Mouse (Mus musculus) hindbrain, embryonic 10.5 days (tissue): ENCODE measurements around the gene Gpr62. TPM values are rescaled to one million over a fixed set of nuclear protein-coding genes. Genes with fewer than 3 reads are reported as not detected.

Source experiments
- DNase-seq: peaks from one replicate; pipeline ENCODE4 v3.0.0-alpha.2; 2017; ENCODE audit warnings: low spot score
- H3K27ac ChIP-seq: fragments of 300-500 bp; sonication (generic); 2 replicates; pipeline ENCODE4 v1.5.1; 2016; ENCODE audit warnings: mild to moderate bottlenecking, moderate library complexity
- H3K27me3 ChIP-seq: fragments of 300-500 bp; sonication (generic); 2 replicates; pipeline ENCODE4 v1.6.1; 2016; ENCODE audit warnings: mild to moderate bottlenecking; ENCODE audit not compliant: poor library complexity, insufficient read depth, severe bottlenecking
- H3K36me3 ChIP-seq: fragments of 300-500 bp; sonication (generic); 2 replicates; pipeline ENCODE4 v1.6.1; 2016; ENCODE audit warnings: mild to moderate bottlenecking, moderate library complexity
- H3K4me1 ChIP-seq: fragments of 300-500 bp; sonication (generic); replicated peaks from 2 replicates; pipeline ENCODE4 v1.6.1; 2016; ENCODE audit warnings: mild to moderate bottlenecking
- H3K4me3 ChIP-seq: fragments of 300-500 bp; sonication (generic); 2 replicates; pipeline ENCODE4 v1.5.1; 2016; ENCODE audit warnings: mild to moderate bottlenecking, moderate library complexity
- H3K9me3 ChIP-seq: fragments of 300-500 bp; sonication (generic); 2 replicates; pipeline ENCODE4 v1.6.1; 2016; ENCODE audit warnings: mild to moderate bottlenecking, moderate library complexity
- WGBS: fragments of 180-500 bp; shearing (Covaris S2); methylation state at CpG from one replicate; pipeline ENCODE4 v1.1.7; 2016; 5-methylcytosine and 5-hydroxymethylcytosine counted together
- polyA plus RNA-seq: library from polyadenylated mRNA; unstranded; fragments of >200 nt; fragmentation: Nextera tagmentation; extraction: Ambion mirVana; gene quantifications from 2 replicates; pipeline ENCODE4 v1.2.1, GENCODE M21; 2016

Gpr62 gene
- polyA plus RNA-seq, 1 experiment from 2014 or later, result 0.17 TPM

- Histone ChIP-seq H3K4me3 (peak overlapping the region; percentile 37), H3K36me3 (no peaks in the 10 kb centered on the region), H3K27ac (peak overlapping the region; percentile 82), H3K4me1 (peaks cover 49% of the 10 kb centered on the region), H3K27me3 (peaks cover 15% of the 10 kb centered on the region), H3K9me3 (no peaks in the 10 kb centered on the region)
- DNase-seq, result peak; percentile 90
- WGBS, result 0% methylated on average over 3 of the region's 3 CpGs
Observed at GRCm38 (mm10) chr9:106421865-106422160, 43.9 kb downstream of the Gpr62 start.

- peak overlapping the region; percentile 82 for H3K27ac ChIP-seq
- 4% methylated on average over 18 of the region's 18 CpGs for WGBS
- no peaks in the 10 kb centered on the region for H3K9me3 ChIP-seq
- peak overlapping the region; percentile 37 for H3K4me3 ChIP-seq
- no peak for DNase-seq
- H3K27me3 ChIP-seq, result peaks cover 15% of the 10 kb centered on the region
- peaks cover 49% of the 10 kb centered on the region for H3K4me1 ChIP-seq
- no peaks in the 10 kb centered on the region for H3K36me3 ChIP-seq
Observed at GRCm38 (mm10) chr9:106421033-106421864, 44.5 kb downstream of the Gpr62 start.

DNA sequence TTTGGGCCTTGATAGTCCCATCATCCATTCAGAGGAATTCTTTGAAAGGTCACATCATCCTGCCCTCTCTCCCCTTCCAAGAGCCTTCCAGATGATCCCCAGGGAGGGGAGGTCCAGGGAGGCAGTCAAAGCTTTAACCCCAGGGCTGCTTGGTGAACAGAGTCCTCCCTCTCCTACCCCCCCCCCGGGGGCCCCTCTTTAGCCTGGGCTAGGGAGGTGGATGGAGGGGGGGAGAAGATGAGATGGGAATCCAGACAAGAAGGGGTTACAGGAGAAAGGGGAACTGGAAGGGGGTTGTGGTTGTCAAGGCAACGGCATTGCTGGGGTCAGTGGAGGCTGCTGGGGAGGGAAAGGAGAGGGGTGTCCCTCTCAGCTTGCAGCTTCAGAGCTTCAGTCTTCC is 45.1 kb downstream of the Gpr62 start:
- Histone ChIP-seq H3K36me3 (no peaks in the 10 kb centered on the region), H3K4me1 (peaks cover 49% of the 10 kb centered on the region), H3K9me3 (no peaks in the 10 kb centered on the region), H3K4me3 (peak overlapping the region; percentile 37), H3K27ac (peak overlapping the region; percentile 82), H3K27me3 (peaks cover 15% of the 10 kb centered on the region)
- 2% methylated on average over 2 of the region's 2 CpGs for WGBS
- DNase-seq, result peak; percentile 81

GRCm38 (mm10) chr9:106417841-106418625 is 47.7 kb downstream of the Gpr62 start:
- peaks cover 51% of the 10 kb centered on the region for H3K4me1 ChIP-seq
- no peaks in the 10 kb centered on the region for H3K9me3 ChIP-seq
- peak overlapping the region; percentile 82 for H3K27ac ChIP-seq
- H3K27me3 ChIP-seq, result peaks cover 15% of the 10 kb centered on the region
- H3K4me3 ChIP-seq, result peak overlapping the region; percentile 43
- WGBS, result 16% methylated on average over 29 of the region's 29 CpGs
- no peaks in the 10 kb centered on the region for H3K36me3 ChIP-seq
- peak; percentile 68 for DNase-seq

DNA sequence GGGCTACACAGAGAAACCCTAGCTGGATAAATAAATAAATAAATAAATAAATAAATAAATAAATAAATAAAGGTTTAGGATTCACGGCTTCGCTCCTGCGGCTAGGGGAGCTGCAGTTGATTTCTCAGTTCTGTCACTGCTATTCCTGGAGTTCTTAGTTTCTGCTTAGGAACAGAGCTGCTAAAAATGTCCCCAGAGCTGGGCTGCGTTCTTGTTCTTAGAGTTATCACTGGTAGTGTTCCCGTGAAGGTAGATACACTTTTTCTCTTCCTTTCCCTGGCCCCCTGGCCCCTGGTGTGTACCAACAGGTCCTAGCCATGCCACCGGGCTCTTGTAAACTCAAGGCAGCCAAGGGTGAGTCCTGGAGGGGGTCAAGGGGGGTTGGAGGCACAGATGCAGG is 48.9 kb downstream of the Gpr62 start:
- WGBS, result 87% methylated on average over 6 of the region's 6 CpGs
- Histone ChIP-seq H3K36me3 (no peaks in the 10 kb centered on the region), H3K27ac (no peak overlapping the region), H3K4me1 (peaks cover 58% of the 10 kb centered on the region), H3K27me3 (peaks cover 15% of the 10 kb centered on the region), H3K9me3 (no peaks in the 10 kb centered on the region), H3K4me3 (no peak overlapping the region)
- DNase-seq, result no peak

Other genes with a start within 250 kb of the Gpr62 start
- gene Tlr9, start 243.3 kb downstream of the Gpr62 start, polyA plus RNA-seq, result not detected in 2 replicates
- 60.4 and 78.6 TPM in 2 replicates for gene Alas1, start 217.3 kb downstream of the Gpr62 start, polyA plus RNA-seq
- gene Poc1a, start 184.9 kb downstream of the Gpr62 start, polyA plus RNA-seq, result 36.7 and 41.8 TPM in 2 replicates
- 16.1 and 16.6 TPM in 2 replicates for gene Dusp7, start 97.3 kb downstream of the Gpr62 start, polyA plus RNA-seq
- gene Rpl29, start 36.5 kb downstream of the Gpr62 start, polyA plus RNA-seq, result 912 and 973 TPM in 2 replicates
- 36.7 and 37.0 TPM in 2 replicates for gene Acy1, start 27.6 kb downstream of the Gpr62 start, polyA plus RNA-seq
- 5.7 and 6.0 TPM in 2 replicates for gene Abhd14b, start 18.5 kb downstream of the Gpr62 start, polyA plus RNA-seq
- gene Abhd14a, start 18.3 kb downstream of the Gpr62 start, polyA plus RNA-seq, result 39.7 and 41.9 TPM in 2 replicates
- gene Pcbp4, start 12.6 kb downstream of the Gpr62 start, polyA plus RNA-seq, result 395 and 430 TPM in 2 replicates
- 64.1 and 76.2 TPM in 2 replicates for gene Rrp9, start 10.0 kb upstream of the Gpr62 start, polyA plus RNA-seq
- 1.6 and 1.8 TPM in 2 replicates for gene Parp3, start 11.0 kb upstream of the Gpr62 start, polyA plus RNA-seq
- gene Iqcf1, start 34.0 kb upstream of the Gpr62 start, polyA plus RNA-seq, result not detected in 2 replicates
- not detected in 2 replicates for gene Iqcf5, start 48.6 kb upstream of the Gpr62 start, polyA plus RNA-seq
- gene Iqcf3, start 95.7 kb upstream of the Gpr62 start, polyA plus RNA-seq, result not detected in 2 replicates
- gene Iqcf4, start 105.1 kb upstream of the Gpr62 start, polyA plus RNA-seq, result not detected in 2 replicates
- not detected in 2 replicates for gene Iqcf6, start 160.6 kb upstream of the Gpr62 start, polyA plus RNA-seq
- gene Grm2, start 190.1 kb upstream of the Gpr62 start, polyA plus RNA-seq, result 21.5 and 25.9 TPM in 2 replicates
- 31.3 and 31.6 TPM in 2 replicates for gene Tex264, start 220.0 kb upstream of the Gpr62 start, polyA plus RNA-seq